Mouse (Mus musculus) stomach, postnatal 0 days (tissue): ENCODE results near the gene Rps6ka5. TPM values are rescaled to one million over a fixed set of nuclear protein-coding genes. Genes with fewer than 3 reads are reported as not detected.
A peak's percentile ranks its signal among the peaks of the same experiment; 100 is the strongest.

ENCODE experiments used
- ATAC-seq: fragments of 200-750 bp; cut with Nextera tagmentation; 2 replicates; pipeline ENCODE4 v1.8.0; 2017; ENCODE audit not compliant: low FRiP score, low TSS enrichment
- DNase-seq: peaks from one replicate; pipeline ENCODE4 v3.0.0-alpha.2; 2016; ENCODE audit warnings: low spot score
- H3K27ac ChIP-seq: fragments of 300-500 bp; sonication (generic); replicated peaks from 2 replicates; pipeline ENCODE4 v1.5.1; 2014; ENCODE audit warnings: mild to moderate bottlenecking, control low read depth
- H3K27me3 ChIP-seq: fragments of 300-500 bp; sonication (generic); 2 replicates; pipeline ENCODE4 v1.6.1; 2014; ENCODE audit warnings: low read length; ENCODE audit not compliant: control insufficient read depth, insufficient read depth
- H3K36me3 ChIP-seq: fragments of 300-500 bp; sonication (generic); 2 replicates; pipeline ENCODE4 v1.6.1; 2014; ENCODE audit warnings: low read length, mixed read lengths; ENCODE audit not compliant: control insufficient read depth, insufficient read depth
- H3K4me1 ChIP-seq: fragments of 300-500 bp; sonication (generic); replicated peaks from 2 replicates; pipeline ENCODE4 v1.6.1; 2014; ENCODE audit warnings: antibody characterized with exemption; ENCODE audit not compliant: control insufficient read depth, insufficient read depth
- H3K4me2 ChIP-seq: fragments of 300-500 bp; sonication (generic); replicated peaks from 2 replicates; pipeline ENCODE4 v1.6.1; 2014; ENCODE audit warnings: low read depth, mild to moderate bottlenecking, control low read depth, moderate library complexity
- H3K4me3 ChIP-seq: fragments of 300-500 bp; sonication (generic); 2 replicates; pipeline ENCODE4 v1.5.1; 2014; ENCODE audit warnings: low read depth, low read length, control low read depth
- H3K9ac ChIP-seq: fragments of 300-500 bp; sonication (generic); 2 replicates; pipeline ENCODE4 v1.6.1; 2014; ENCODE audit warnings: mild to moderate bottlenecking, low read length, control low read depth, mixed read lengths
- H3K9me3 ChIP-seq: fragments of 300-500 bp; sonication (generic); 2 replicates; pipeline ENCODE4 v1.6.1; 2016; ENCODE audit warnings: low read length; ENCODE audit not compliant: control insufficient read depth
- CTCF ChIP-seq: IDR thresholded peaks from 2 replicates; pipeline ENCODE4 v1.5.1; 2016; ENCODE audit warnings: antibody characterized with exemption, low read depth, mild to moderate bottlenecking, moderate library complexity
- EP300 ChIP-seq: optimal IDR thresholded peaks from 2 replicates; pipeline ENCODE3; 2016; ENCODE audit warnings: antibody characterized with exemption
- WGBS: fragments of 180-500 bp; shearing (Covaris S2); extraction: QIAGEN DNeasy Blood & Tissue Kit; methylation state at CpG from one replicate; pipeline ENCODE4 v1.1.7; 2014; 5-methylcytosine and 5-hydroxymethylcytosine counted together
- polyA plus RNA-seq: library from polyadenylated mRNA; unstranded; fragments of >200 nt; fragmentation: Nextera tagmentation; extraction: Ambion mirVana; gene quantifications from 2 replicates; pipeline ENCODE4 v1.2.1, GENCODE M21; 2015

The Rps6ka5 gene
- polyA plus RNA-seq, 1 experiment from 2014 or later, result 1.4 TPM

GRCm38 (mm10) chr12:100525939-100526338 is 200.8 kb downstream of the Rps6ka5 start:
- 31% methylated on average over 1 of the region's 1 CpGs for WGBS
- Histone ChIP-seq H3K27me3 (no peaks in the 10 kb centered on the region), H3K9me3 (no peaks in the 10 kb centered on the region), H3K4me3 (no peak overlapping the region), H3K9ac (no peak overlapping the region), H3K4me1 (0 out of 2 replicates have a peak, but pooled peaks cover 2% of the 10 kb centered on the region), H3K36me3 (no peaks in the 10 kb centered on the region), H3K4me2 (no peak overlapping the region), H3K27ac (no peak overlapping the region)
- no peak for TF ChIP-seq CTCF
- TF ChIP-seq EP300, result no peak
- peak; percentile 8 for DNase-seq
- ATAC-seq, result no peak

- DNase-seq, result peak; percentile 61
- Histone ChIP-seq H3K4me3 (peak within 1 kb of the TSS; percentile 74), H3K27me3 (no peaks in the 10 kb centered on the region), H3K4me2 (peak within 1 kb of the TSS; percentile 86), H3K27ac (peak within 1 kb of the TSS; percentile 63; the same call in 1 of the 2 replicates), H3K4me1 (peaks cover 3% of the 10 kb centered on the region; the same call in 1 of the 2 replicates), H3K36me3 (no peaks in the 10 kb centered on the region), H3K9ac (peak within 1 kb of the TSS; percentile 94), H3K9me3 (no peaks in the 10 kb centered on the region)
- TF ChIP-seq CTCF (peak; percentile 55), EP300 (no peak)
- WGBS, result 4% methylated on average over 20 of the region's 42 CpGs
- ATAC-seq, result peak; percentile 82
Measured at GRCm38 (mm10) chr12:100520794-100521186, 206.0 kb downstream of the Rps6ka5 start, which contains the start of gene Ttc7b. Gene Ttc7b (minus strand): TSS chr12:100520826.

GRCm38 (mm10) chr12:100520077-100520793 is 206.5 kb downstream of the Rps6ka5 start:
- H3K36me3 ChIP-seq, result no peaks in the 10 kb centered on the region
- H3K9me3 ChIP-seq, result no peaks in the 10 kb centered on the region
- DNase-seq, result peak; percentile 55
- H3K9ac ChIP-seq, result peak overlapping the region; percentile 94
- H3K4me3 ChIP-seq, result peak overlapping the region; percentile 74
- ATAC-seq, result peak; percentile 58
- H3K27me3 ChIP-seq, result no peaks in the 10 kb centered on the region
- under 1% methylated on average over 56 of the region's 76 CpGs for WGBS
- peaks cover 3% of the 10 kb centered on the region; the same call in 1 of the 2 replicates for H3K4me1 ChIP-seq
- peak overlapping the region; percentile 63; the same call in 1 of the 2 replicates for H3K27ac ChIP-seq
- TF ChIP-seq CTCF (no peak), EP300 (no peak)
- H3K4me2 ChIP-seq, result peak overlapping the region; percentile 86

GRCm38 (mm10) chr12:100519684-100520076 is 207.1 kb downstream of the Rps6ka5 start:
- DNase-seq (peak; percentile 26), ATAC-seq (0 out of 2 replicates have a peak, but pooled peaks have one; percentile 13)
- H3K27me3 ChIP-seq, result no peaks in the 10 kb centered on the region
- peaks cover 3% of the 10 kb centered on the region; the same call in 1 of the 2 replicates for H3K4me1 ChIP-seq
- H3K4me2 ChIP-seq, result peak overlapping the region; percentile 86
- 34% methylated on average over 7 of the region's 7 CpGs for WGBS
- no peak overlapping the region for H3K27ac ChIP-seq
- H3K9ac ChIP-seq, result peak overlapping the region; percentile 94
- no peaks in the 10 kb centered on the region for H3K36me3 ChIP-seq
- TF ChIP-seq CTCF, result no peak
- no peak for TF ChIP-seq EP300
- no peaks in the 10 kb centered on the region for H3K9me3 ChIP-seq
- H3K4me3 ChIP-seq, result peak overlapping the region; percentile 74

GRCm38 (mm10) chr12:100517371-100517770 is 209.4 kb downstream of the Rps6ka5 start:
- WGBS, result 65% methylated on average over 9 of the region's 9 CpGs
- TF ChIP-seq CTCF (no peak), EP300 (no peak)
- Histone ChIP-seq H3K27me3 (no peaks in the 10 kb centered on the region), H3K9me3 (no peaks in the 10 kb centered on the region), H3K4me3 (no peak overlapping the region), H3K4me1 (peaks cover 3% of the 10 kb centered on the region; the same call in 1 of the 2 replicates), H3K4me2 (no peak overlapping the region), H3K27ac (no peak overlapping the region), H3K36me3 (no peaks in the 10 kb centered on the region), H3K9ac (no peak overlapping the region)
- ATAC-seq (no peak), DNase-seq (no peak)

GRCm38 (mm10) chr12:100516161-100516838 is 210.5 kb downstream of the Rps6ka5 start:
- ATAC-seq, result no peak
- no peaks in the 10 kb centered on the region for H3K27me3 ChIP-seq
- no peak for DNase-seq
- H3K4me3 ChIP-seq, result no peak overlapping the region
- 93% methylated on average over 1 of the region's 1 CpGs for WGBS
- H3K27ac ChIP-seq, result no peak overlapping the region
- H3K36me3 ChIP-seq, result no peaks in the 10 kb centered on the region
- no peaks in the 10 kb centered on the region for H3K9me3 ChIP-seq
- H3K4me1 ChIP-seq, result peaks cover 3% of the 10 kb centered on the region; the same call in 1 of the 2 replicates
- no peak overlapping the region for H3K9ac ChIP-seq
- H3K4me2 ChIP-seq, result no peak overlapping the region
- TF ChIP-seq CTCF (no peak), EP300 (no peak)
